Mouse (Mus musculus) forebrain, embryonic 13.5 days (tissue): ENCODE results near the gene Nucb1. TPM values are rescaled to one million over a fixed set of nuclear protein-coding genes. Genes with fewer than 3 reads are reported as not detected.

ENCODE experiments used
- ATAC-seq: fragments of 200-750 bp; cut with Nextera tagmentation; 2 replicates; pipeline ENCODE4 v1.8.0; 2017
- H3K27ac ChIP-seq: fragments of 300-500 bp; sonication (generic); 2 replicates; pipeline ENCODE4 v1.5.1; 2015; ENCODE audit warnings: inconsistent platforms, mild to moderate bottlenecking, moderate library complexity
- H3K27me3 ChIP-seq: fragments of 300-500 bp; sonication (generic); 2 replicates; pipeline ENCODE4 v1.6.1; 2015; ENCODE audit warnings: mild to moderate bottlenecking, inconsistent platforms
- H3K36me3 ChIP-seq: fragments of 300-500 bp; sonication (generic); 2 replicates; pipeline ENCODE4 v1.6.1; 2015; ENCODE audit warnings: mild to moderate bottlenecking, inconsistent platforms; ENCODE audit not compliant: poor library complexity, severe bottlenecking
- H3K4me1 ChIP-seq: fragments of 300-500 bp; sonication (generic); 2 replicates; pipeline ENCODE4 v1.6.1; 2015; ENCODE audit warnings: inconsistent platforms
- H3K4me2 ChIP-seq: fragments of 300-500 bp; sonication (generic); 2 replicates; pipeline ENCODE4 v1.6.1; 2015; ENCODE audit warnings: inconsistent platforms, mild to moderate bottlenecking, moderate library complexity
- H3K4me3 ChIP-seq: fragments of 300-500 bp; sonication (generic); 2 replicates; pipeline ENCODE4 v1.5.1; 2015; ENCODE audit warnings: mild to moderate bottlenecking, inconsistent platforms
- H3K9ac ChIP-seq: fragments of 300-500 bp; sonication (generic); 2 replicates; pipeline ENCODE4 v1.6.1; 2015; ENCODE audit warnings: mild to moderate bottlenecking, inconsistent platforms
- H3K9me3 ChIP-seq: fragments of 300-500 bp; sonication (generic); replicated peaks from 2 replicates; pipeline ENCODE4 v1.6.1; 2016; ENCODE audit warnings: inconsistent platforms
- WGBS: fragments of 180-500 bp; shearing (Covaris S2); methylation state at CpG from one replicate; pipeline ENCODE4 v1.1.7; 2015; 5-methylcytosine and 5-hydroxymethylcytosine counted together
- polyA plus RNA-seq: library from polyadenylated mRNA; unstranded; fragments of >200 nt; fragmentation: Nextera tagmentation; extraction: Ambion mirVana; gene quantifications from 2 replicates; pipeline ENCODE4 v1.2.1, GENCODE M21; 2015

Gene Nucb1
- polyA plus RNA-seq, 1 experiment from 2014 or later = 73.2 TPM

- H3K9me3 ChIP-seq = no peaks in the 10 kb centered on the region
- H3K4me2 ChIP-seq = no peak overlapping the region
- H3K27me3 ChIP-seq = no peaks in the 10 kb centered on the region
- H3K4me3 ChIP-seq = no peak overlapping the region
- H3K36me3 ChIP-seq = peaks cover 29% of the 10 kb centered on the region
- no peak overlapping the region for H3K27ac ChIP-seq
- ATAC-seq = no peak
- H3K4me1 ChIP-seq = peaks cover 15% of the 10 kb centered on the region
- 95% methylated on average over 6 of the region's 6 CpGs for WGBS
- H3K9ac ChIP-seq = no peak overlapping the region
Observed at GRCm38 (mm10) chr7:45507583-45507982, 2.6 kb downstream of the Nucb1 start.

GRCm38 (mm10) chr7:45498427-45498826 is 11.8 kb downstream of the Nucb1 start:
- no peaks in the 10 kb centered on the region for H3K9me3 ChIP-seq
- H3K27me3 ChIP-seq = no peaks in the 10 kb centered on the region
- H3K36me3 ChIP-seq = peaks cover 79% of the 10 kb centered on the region
- no peak for ATAC-seq
- H3K4me3 ChIP-seq = no peak overlapping the region
- 98% methylated on average over 6 of the region's 6 CpGs for WGBS
- H3K4me1 ChIP-seq = no peaks in the 10 kb centered on the region
- no peak overlapping the region for H3K4me2 ChIP-seq
- H3K27ac ChIP-seq = no peak overlapping the region
- no peak overlapping the region for H3K9ac ChIP-seq

DNA sequence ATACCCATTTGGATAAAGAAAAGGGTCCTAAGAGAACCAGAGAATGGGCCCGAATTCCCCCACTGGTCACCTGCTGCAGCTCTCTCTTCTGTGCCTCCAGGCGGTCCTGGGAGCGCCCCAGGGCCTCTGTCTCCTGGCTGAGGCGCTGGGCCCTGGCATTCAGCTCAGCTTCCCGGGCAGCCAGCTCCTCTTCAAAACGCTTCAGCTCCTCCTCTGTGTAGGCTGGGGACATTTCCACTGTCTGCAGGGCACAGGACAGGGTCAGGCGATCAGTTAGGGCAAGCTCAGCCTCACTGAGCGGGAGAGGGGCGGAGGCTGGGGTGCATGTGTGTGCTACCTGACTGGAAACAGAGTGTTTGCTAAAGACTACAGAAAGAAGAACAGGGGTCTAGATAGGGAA is 15.7 kb downstream of the Nucb1 start:
- Histone ChIP-seq H3K4me3 (no peak overlapping the region), H3K36me3 (peaks cover 77% of the 10 kb centered on the region), H3K4me1 (peaks cover 6% of the 10 kb centered on the region), H3K27ac (no peak overlapping the region), H3K9me3 (no peaks in the 10 kb centered on the region), H3K4me2 (no peak overlapping the region), H3K27me3 (no peaks in the 10 kb centered on the region), H3K9ac (no peak overlapping the region)
- WGBS = 81% methylated on average over 9 of the region's 9 CpGs
- no peak for ATAC-seq

DNA sequence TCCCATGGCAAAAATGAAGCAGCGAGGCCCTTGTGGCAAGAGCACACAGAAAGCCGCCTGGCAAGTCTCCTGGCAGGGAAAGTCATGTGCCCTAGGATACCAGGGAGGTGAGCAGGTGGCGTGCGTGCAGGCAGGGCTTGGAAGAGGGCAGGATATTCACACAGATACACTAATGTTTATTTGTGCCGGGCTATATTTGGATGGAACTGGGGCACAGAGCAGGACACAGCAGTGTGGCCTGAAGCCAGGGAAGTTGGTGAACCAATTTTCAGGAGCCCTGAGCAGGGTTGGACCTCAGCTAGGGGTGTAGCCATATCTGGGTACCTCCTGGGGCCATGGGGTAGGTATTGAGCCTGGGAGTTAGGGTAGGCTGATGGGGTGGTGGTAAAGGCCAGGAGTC is 17.3 kb downstream of the Nucb1 start:
- Histone ChIP-seq H3K4me2 (no peak overlapping the region), H3K27ac (no peak overlapping the region), H3K9ac (no peak overlapping the region), H3K36me3 (peaks cover 62% of the 10 kb centered on the region), H3K27me3 (no peaks in the 10 kb centered on the region), H3K4me3 (no peak overlapping the region), H3K4me1 (peaks cover 17% of the 10 kb centered on the region), H3K9me3 (no peaks in the 10 kb centered on the region)
- ATAC-seq = no peak
- WGBS = 94% methylated on average over 5 of the region's 5 CpGs

- Histone ChIP-seq H3K36me3 (peaks cover 55% of the 10 kb centered on the region), H3K9ac (no peak overlapping the region), H3K4me2 (no peak overlapping the region), H3K27ac (no peak overlapping the region), H3K9me3 (no peaks in the 10 kb centered on the region), H3K4me1 (peaks cover 20% of the 10 kb centered on the region), H3K4me3 (no peak overlapping the region), H3K27me3 (no peaks in the 10 kb centered on the region)
- WGBS = 94% methylated on average over 8 of the region's 8 CpGs
- ATAC-seq = no peak
Observed at GRCm38 (mm10) chr7:45492225-45492844, 17.9 kb downstream of the Nucb1 start.

DNA sequence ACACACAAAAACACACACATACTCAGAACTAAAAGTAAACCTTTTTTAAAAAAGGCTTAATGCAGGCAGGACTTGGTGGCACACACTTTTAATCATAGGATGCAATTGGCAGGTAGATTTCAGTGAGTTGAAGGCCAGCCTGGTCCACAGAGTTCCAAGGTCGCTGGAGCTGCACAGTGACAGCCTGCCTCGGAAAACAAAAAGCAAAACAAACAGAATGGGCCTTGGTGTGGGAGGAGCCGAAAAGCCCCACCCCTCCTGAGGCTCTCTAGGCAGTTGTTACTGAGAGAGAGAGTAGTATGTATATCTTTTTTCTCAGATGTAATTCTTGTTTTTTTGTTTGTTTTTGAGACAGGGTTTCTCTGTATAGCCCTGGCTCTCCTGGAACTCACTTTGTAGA is 18.9 kb downstream of the Nucb1 start:
- Histone ChIP-seq H3K4me2 (no peak overlapping the region), H3K9ac (no peak overlapping the region), H3K36me3 (peaks cover 45% of the 10 kb centered on the region), H3K27ac (no peak overlapping the region), H3K4me1 (peaks cover 20% of the 10 kb centered on the region), H3K4me3 (no peak overlapping the region), H3K9me3 (no peaks in the 10 kb centered on the region), H3K27me3 (no peaks in the 10 kb centered on the region)
- ATAC-seq = no peak
- 21% methylated on average over 3 of the region's 3 CpGs for WGBS

DNA sequence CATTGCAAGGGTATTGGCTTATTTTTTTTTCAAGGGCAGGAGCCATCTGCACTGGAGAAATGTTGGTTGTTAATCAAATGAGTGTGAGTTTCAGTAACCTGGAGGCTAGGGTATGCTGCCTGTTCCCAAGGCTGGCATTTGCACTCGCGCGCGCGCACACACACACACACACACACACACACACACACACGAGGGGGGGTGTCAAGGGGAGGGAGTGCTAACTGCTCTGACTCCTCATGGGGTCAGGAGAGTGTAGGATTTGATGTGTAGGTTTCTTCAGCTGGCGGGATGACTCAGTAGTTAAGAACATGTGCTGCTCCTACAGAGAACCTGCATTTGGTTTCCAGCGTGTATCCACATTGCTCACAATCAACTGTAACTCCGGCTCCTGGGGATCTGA is 19.4 kb downstream of the Nucb1 start:
- peaks cover 41% of the 10 kb centered on the region for H3K36me3 ChIP-seq
- H3K27ac ChIP-seq = no peak overlapping the region
- peaks cover 20% of the 10 kb centered on the region for H3K4me1 ChIP-seq
- H3K9ac ChIP-seq = no peak overlapping the region
- no peaks in the 10 kb centered on the region for H3K9me3 ChIP-seq
- 61% methylated on average over 9 of the region's 9 CpGs for WGBS
- ATAC-seq = no peak
- no peaks in the 10 kb centered on the region for H3K27me3 ChIP-seq
- no peak overlapping the region for H3K4me3 ChIP-seq
- H3K4me2 ChIP-seq = no peak overlapping the region

- Histone ChIP-seq H3K27me3 (no peaks in the 10 kb centered on the region), H3K4me2 (no peak overlapping the region), H3K9me3 (no peaks in the 10 kb centered on the region), H3K4me1 (peaks cover 20% of the 10 kb centered on the region), H3K9ac (no peak overlapping the region), H3K4me3 (no peak overlapping the region), H3K27ac (no peak overlapping the region), H3K36me3 (peaks cover 29% of the 10 kb centered on the region)
- WGBS = 85% methylated on average over 7 of the region's 7 CpGs
- ATAC-seq = no peak
Observed at GRCm38 (mm10) chr7:45489578-45489977, 20.6 kb downstream of the Nucb1 start.

- H3K27ac ChIP-seq = peak within 1 kb of the TSS; percentile 55
- peak; percentile 75 for ATAC-seq
- H3K9me3 ChIP-seq = no peaks in the 10 kb centered on the region
- peaks cover 20% of the 10 kb centered on the region for H3K4me1 ChIP-seq
- WGBS = 7% methylated on average over 38 of the region's 38 CpGs
- H3K27me3 ChIP-seq = no peaks in the 10 kb centered on the region
- H3K9ac ChIP-seq = peak within 1 kb of the TSS; percentile 65
- H3K36me3 ChIP-seq = peaks cover 18% of the 10 kb centered on the region
- H3K4me3 ChIP-seq = peak within 1 kb of the TSS; percentile 44
- H3K4me2 ChIP-seq = peak within 1 kb of the TSS; percentile 69
Observed at GRCm38 (mm10) chr7:45488293-45489204, 21.7 kb downstream of the Nucb1 start, which contains the start of gene Dhdh. Dhdh (minus strand) TSS chr7:45488805.

- Histone ChIP-seq H3K4me1 (peaks cover 20% of the 10 kb centered on the region), H3K4me3 (peak overlapping the region; percentile 44), H3K9ac (peak overlapping the region; percentile 65), H3K27ac (peak overlapping the region; percentile 55), H3K9me3 (no peaks in the 10 kb centered on the region), H3K27me3 (no peaks in the 10 kb centered on the region), H3K4me2 (peak overlapping the region; percentile 69), H3K36me3 (peaks cover 12% of the 10 kb centered on the region)
- 10% methylated on average over 11 of the region's 11 CpGs for WGBS
- ATAC-seq = peak; percentile 69
Observed at GRCm38 (mm10) chr7:45487861-45488292, 22.3 kb downstream of the Nucb1 start.

GRCm38 (mm10) chr7:45486761-45487415 is 23.3 kb downstream of the Nucb1 start, which contains the start of gene Gm45808:
Gm45808 (minus strand) TSS chr7:45486811.
- WGBS = 85% methylated on average over 12 of the region's 12 CpGs
- Histone ChIP-seq H3K4me1 (peaks cover 20% of the 10 kb centered on the region), H3K9ac (no peak within 1 kb of the TSS), H3K27ac (no peak within 1 kb of the TSS; the same call in 1 of the 2 replicates), H3K27me3 (no peaks in the 10 kb centered on the region), H3K36me3 (peaks cover 2% of the 10 kb centered on the region; the same call in 1 of the 2 replicates), H3K4me2 (0 out of 2 replicates have a peak within 1 kb of the TSS, but pooled peaks have one; percentile 69), H3K4me3 (no peak within 1 kb of the TSS), H3K9me3 (no peaks in the 10 kb centered on the region)
- no peak for ATAC-seq

GRCm38 (mm10) chr7:45486158-45486557 is 24.0 kb downstream of the Nucb1 start:
- 85% methylated on average over 7 of the region's 7 CpGs for WGBS
- no peak for ATAC-seq
- H3K4me1 ChIP-seq = peaks cover 19% of the 10 kb centered on the region
- no peaks in the 10 kb centered on the region for H3K36me3 ChIP-seq
- no peak overlapping the region for H3K27ac ChIP-seq
- H3K4me3 ChIP-seq = no peak overlapping the region
- H3K9me3 ChIP-seq = no peaks in the 10 kb centered on the region
- no peaks in the 10 kb centered on the region for H3K27me3 ChIP-seq
- H3K9ac ChIP-seq = no peak overlapping the region
- no peak overlapping the region for H3K4me2 ChIP-seq
